Mouse (Mus musculus) leukemia stem cell, adult 10-12 weeks (primary cell): Measurements from ENCODE around the gene Zfp629. TPM values are rescaled to one million over a fixed set of nuclear protein-coding genes. Genes with fewer than 3 reads are reported as not detected.

Source experiments
- polyA plus RNA-seq: library from polyadenylated mRNA; stranded (reverse); fragments of >175 nt; gene quantifications from 2 replicates; pipeline ENCODE4 v1.2.3, GENCODE M21; 2012; ENCODE audit warnings: low replicate concordance

Gene Zfp629
- 13.1 and 23.2 TPM in 2 replicates for polyA plus RNA-seq

GRCm38 (mm10) chr7:127614891-127615843 lies at the start of gene Zfp629:
Gene Zfp629, minus strand, starts transcription at chr7:127615797.

DNA sequence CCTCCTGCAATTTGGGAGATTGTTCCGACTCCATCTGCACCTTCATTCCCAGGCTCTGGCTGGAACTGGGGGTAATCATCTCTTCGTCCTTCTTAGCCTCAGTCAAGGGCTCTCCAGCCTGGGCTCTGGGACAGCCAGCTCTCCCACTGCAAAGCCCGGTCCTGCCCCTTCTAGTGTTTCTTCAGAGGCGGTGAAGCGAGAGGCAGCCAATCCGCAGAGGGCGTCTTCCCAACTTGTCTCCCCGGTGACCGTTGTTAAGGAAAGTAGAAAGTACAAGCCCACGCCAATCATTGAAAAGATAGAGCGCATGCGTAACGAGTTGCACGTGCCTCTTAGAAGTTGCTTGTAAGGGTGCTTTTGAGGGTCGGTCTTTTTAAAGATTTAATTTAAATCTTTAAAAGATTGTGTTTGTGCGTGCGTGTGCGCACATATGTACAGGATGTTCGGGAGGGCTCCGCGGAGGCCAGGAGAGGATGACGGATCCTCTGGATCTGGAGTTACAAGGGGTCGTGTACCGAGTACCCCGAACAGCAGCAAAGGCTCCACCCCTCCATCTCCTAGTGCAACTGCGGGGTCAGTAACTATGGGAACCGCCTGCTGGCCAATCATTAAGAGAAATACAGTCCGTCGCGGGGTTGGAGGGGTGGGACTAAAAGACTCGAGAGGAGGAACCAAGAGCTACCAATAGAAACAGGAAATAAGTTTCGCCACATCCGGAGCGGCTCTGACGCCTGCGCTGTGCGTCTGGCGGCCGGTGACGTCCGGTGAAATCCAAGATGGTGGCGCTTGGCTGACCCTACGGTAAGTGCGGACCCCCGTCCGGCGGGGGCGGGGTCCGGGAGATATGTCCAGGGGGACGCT lies 27.4 kb downstream of the Zfp629 start, which contains the start of the genes Ccdc189 and Rnf40:
TSS of gene Ccdc189 (minus strand) at position 585 of the 861 bp plus-strand sequence.
TSS of gene Rnf40 (plus strand) at position 757 of the 861 bp plus-strand sequence.

DNA sequence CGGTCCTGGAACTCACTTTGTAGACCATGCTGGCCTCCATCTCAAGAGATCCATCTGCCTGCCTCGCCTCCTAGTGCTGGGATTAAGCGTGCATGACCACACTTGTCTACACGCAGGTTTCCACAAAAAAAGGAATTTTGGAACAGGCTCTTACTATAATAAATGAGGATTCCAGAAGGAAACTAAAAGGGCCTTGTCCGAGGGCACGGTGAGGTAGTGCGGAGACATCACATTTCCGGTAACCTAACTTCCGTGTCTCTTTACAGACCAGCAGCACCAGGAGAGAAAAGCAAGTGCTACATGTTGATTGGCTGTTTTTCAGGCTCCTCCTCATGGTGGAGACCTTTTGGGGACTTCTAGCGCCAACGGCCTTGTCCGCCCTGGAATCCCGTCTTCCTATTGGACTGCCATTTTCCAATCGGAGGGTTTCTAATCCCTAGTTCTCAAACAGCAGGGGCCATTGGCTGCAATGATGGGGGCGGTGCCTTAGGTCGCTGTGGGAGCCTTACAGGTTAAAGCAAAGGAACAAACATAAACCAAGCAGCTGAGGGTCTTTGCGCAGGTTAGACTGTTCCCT lies 42.6 kb downstream of the Zfp629 start, which contains the start of gene Phkg2:
TSS of gene Phkg2 (plus strand) at position 446 of the 577 bp plus-strand sequence.

GRCm38 (mm10) chr7:127561340-127561858 lies 54.2 kb downstream of the Zfp629 start, which contains the start of gene Tmem265:
Gene Tmem265, plus strand, starts transcription at chr7:127561390.

Other genes with a start within 250 kb of the Zfp629 start
- 1.4 and 3.4 TPM in 2 replicates for gene Zfp747, start 239.7 kb downstream of the Zfp629 start, polyA plus RNA-seq
- gene 9130019O22Rik, start 228.6 kb downstream of the Zfp629 start, polyA plus RNA-seq, result 0.37 and 0.74 TPM in 2 replicates
- 1.5 and 2.1 TPM in 2 replicates for gene E430018J23Rik, start 222.2 kb downstream of the Zfp629 start, polyA plus RNA-seq
- 0.59 and 1.0 TPM in 2 replicates for gene Zfp764, start 209.0 kb downstream of the Zfp629 start, polyA plus RNA-seq
- gene Zfp688, start 193.7 kb downstream of the Zfp629 start, polyA plus RNA-seq, result 18.8 and 19.7 TPM in 2 replicates
- gene Zfp689, start 166.6 kb downstream of the Zfp629 start, polyA plus RNA-seq, result 6.3 and 11.5 TPM in 2 replicates
- 97.0 and 102 TPM in 2 replicates for gene Prr14, start 156.2 kb downstream of the Zfp629 start, polyA plus RNA-seq
- gene Fbrs, start 136.6 kb downstream of the Zfp629 start, polyA plus RNA-seq, result 513 and 735 TPM in 2 replicates
- gene Srcap, start 103.8 kb downstream of the Zfp629 start, polyA plus RNA-seq, result 29.4 and 62.6 TPM in 2 replicates
- gene Gm42715, start 96.2 kb downstream of the Zfp629 start, polyA plus RNA-seq, result 34.4 and 37.2 TPM in 2 replicates
- 0.52 and 7.1 TPM in 2 replicates for gene Tmem265, start 54.4 kb downstream of the Zfp629 start, polyA plus RNA-seq
- gene Phkg2, start 42.5 kb downstream of the Zfp629 start, polyA plus RNA-seq, result 29.8 and 84.9 TPM in 2 replicates
- gene Ccdc189, start 27.2 kb downstream of the Zfp629 start, polyA plus RNA-seq, result 5.4 and 6.0 TPM in 2 replicates
- 43.2 and 55.3 TPM in 2 replicates for gene Rnf40, start 27.0 kb downstream of the Zfp629 start, polyA plus RNA-seq
- 235 and 532 TPM in 2 replicates for gene Bcl7c, start 93.1 kb upstream of the Zfp629 start, polyA plus RNA-seq
- gene Ctf1, start 96.9 kb upstream of the Zfp629 start, polyA plus RNA-seq, result 0.69 and 1.3 TPM in 2 replicates
- gene Ctf2, start 116.4 kb upstream of the Zfp629 start, polyA plus RNA-seq, result not detected in 2 replicates
- gene Fbxl19, start 128.7 kb upstream of the Zfp629 start, polyA plus RNA-seq, result 47.5 and 50.3 TPM in 2 replicates
- 28.7 and 40.4 TPM in 2 replicates for gene Orai3, start 154.0 kb upstream of the Zfp629 start, polyA plus RNA-seq
- gene Setd1a, start 160.9 kb upstream of the Zfp629 start, polyA plus RNA-seq, result 110 and 121 TPM in 2 replicates
- 2.2 TPM in 1 of 2 replicates, not detected in the other for gene Gm49388, start 169.8 kb upstream of the Zfp629 start, polyA plus RNA-seq
- 0.69 and 8.5 TPM in 2 replicates for gene Hsd3b7, start 184.8 kb upstream of the Zfp629 start, polyA plus RNA-seq
- 24.8 and 27.0 TPM in 2 replicates for gene Stx4a, start 208.5 kb upstream of the Zfp629 start, polyA plus RNA-seq
- gene Stx1b, start 208.8 kb upstream of the Zfp629 start, polyA plus RNA-seq, result 0.23 and 0.28 TPM in 2 replicates